Mouse (Mus musculus): ENCODE measurements around the gene Doc2b. TPM values are rescaled to one million over a fixed set of nuclear protein-coding genes. Genes with fewer than 3 reads are reported as not detected.

Gene Doc2b
- polyA plus RNA-seq, 1 experiment from 2014 or later, result 0.23 TPM

GRCm38 (mm10) chr11:75772562-75772961 lies 23.3 kb downstream of the Doc2b start:
- ATAC-seq (ENCODE audit: insufficient read depth, low FRiP score, low TSS enrichment), result no peak
- Histone ChIP-seq H3K4me1 (ENCODE audit: control insufficient read depth, insufficient read depth, low read length) (no peaks in the 10 kb centered on the region), H3K9me3 (ENCODE audit: control insufficient read depth, low read length) (no peaks in the 10 kb centered on the region), H3K27me3 (ENCODE audit: control insufficient read depth, insufficient read depth, low read length) (no peaks in the 10 kb centered on the region), H3K36me3 (ENCODE audit: control insufficient read depth, insufficient read depth, low read length) (no peaks in the 10 kb centered on the region), H3K4me3 (ENCODE audit: low read depth, low read length) (no peak overlapping the region), H3K27ac (ENCODE audit: low read depth, low read length) (no peak overlapping the region), H3K4me2 (ENCODE audit: low read depth) (no peak overlapping the region), H3K9ac (ENCODE audit: low read length) (no peak overlapping the region)
- DNase-seq (ENCODE audit: low spot score), result no peak
- WGBS, result 78% methylated on average over 5 of the region's 5 CpGs

DNA sequence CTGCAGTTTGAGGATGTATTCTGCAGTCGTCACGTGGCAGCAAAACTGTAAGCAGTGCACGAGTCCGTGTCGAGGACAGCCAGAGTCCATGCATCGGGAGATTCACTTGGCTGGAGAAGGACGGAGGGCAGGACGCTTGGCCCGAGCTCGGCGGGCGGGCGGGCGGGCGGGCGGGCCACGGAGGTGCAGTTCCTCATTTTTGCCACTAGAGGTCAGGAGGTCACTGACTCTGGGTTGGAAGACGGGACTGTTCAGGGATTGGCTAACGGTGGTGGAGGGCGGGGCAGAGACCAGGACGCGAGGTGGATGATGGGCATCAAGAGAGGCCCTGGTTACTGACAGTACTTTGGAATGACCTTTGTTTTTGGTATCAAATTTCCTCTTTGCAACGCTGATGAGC lies 26.6 kb downstream of the Doc2b start:
- ATAC-seq (ENCODE audit: insufficient read depth, low FRiP score, low TSS enrichment), result peak; percentile 90
- WGBS, result under 1% methylated on average over 23 of the region's 23 CpGs
- H3K4me3 ChIP-seq (ENCODE audit: low read depth, low read length), result no peak overlapping the region
- H3K36me3 ChIP-seq (ENCODE audit: control insufficient read depth, insufficient read depth, low read length), result peaks cover 7% of the 10 kb centered on the region
- no peaks in the 10 kb centered on the region for H3K9me3 ChIP-seq (ENCODE audit: control insufficient read depth, low read length)
- no peak overlapping the region for H3K27ac ChIP-seq (ENCODE audit: low read depth, low read length)
- H3K9ac ChIP-seq (ENCODE audit: low read length), result no peak overlapping the region
- peak; percentile 80 for DNase-seq (ENCODE audit: low spot score)
- no peaks in the 10 kb centered on the region for H3K4me1 ChIP-seq (ENCODE audit: control insufficient read depth, insufficient read depth, low read length)
- H3K4me2 ChIP-seq (ENCODE audit: low read depth), result peak overlapping the region; percentile 1; the same call in 1 of the 2 replicates
- no peaks in the 10 kb centered on the region for H3K27me3 ChIP-seq (ENCODE audit: control insufficient read depth, insufficient read depth, low read length)

GRCm38 (mm10) chr11:75768091-75768989 lies 27.5 kb downstream of the Doc2b start:
- ATAC-seq (ENCODE audit: insufficient read depth, low FRiP score, low TSS enrichment) (no peak), DNase-seq (ENCODE audit: low spot score) (no peak)
- WGBS, result 65% methylated on average over 6 of the region's 6 CpGs

DNA sequence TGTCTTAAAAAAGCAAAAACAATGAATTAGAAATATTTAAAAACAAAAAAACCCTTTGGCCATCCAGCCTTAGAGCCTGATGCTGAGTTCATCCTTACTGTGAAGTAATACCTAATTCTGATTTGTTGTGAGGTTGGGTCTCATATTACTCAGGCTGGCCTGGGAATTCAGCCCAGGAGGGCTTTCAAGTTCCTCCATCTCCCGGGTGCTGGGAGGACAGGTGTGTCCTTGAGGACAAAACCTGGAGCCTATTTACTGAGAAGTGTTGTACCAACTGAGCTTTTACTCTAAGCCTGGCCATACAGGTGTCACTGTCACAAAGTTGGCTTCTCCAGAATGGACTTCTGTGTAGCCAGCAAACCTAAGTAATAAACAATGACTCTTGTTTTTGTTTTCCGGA lies 28.8 kb downstream of the Doc2b start:
- H3K27ac ChIP-seq (ENCODE audit: low read depth, low read length), result no peak overlapping the region
- H3K36me3 ChIP-seq (ENCODE audit: control insufficient read depth, insufficient read depth, low read length), result peaks cover 7% of the 10 kb centered on the region
- H3K9ac ChIP-seq (ENCODE audit: low read length), result no peak overlapping the region
- H3K4me1 ChIP-seq (ENCODE audit: control insufficient read depth, insufficient read depth, low read length), result no peaks in the 10 kb centered on the region
- no peak overlapping the region for H3K4me2 ChIP-seq (ENCODE audit: low read depth)
- H3K27me3 ChIP-seq (ENCODE audit: control insufficient read depth, insufficient read depth, low read length), result no peaks in the 10 kb centered on the region
- ATAC-seq (ENCODE audit: insufficient read depth, low FRiP score, low TSS enrichment) (no peak), DNase-seq (ENCODE audit: low spot score) (no peak)
- WGBS, result 75% methylated on average over 2 of the region's 2 CpGs
- no peaks in the 10 kb centered on the region for H3K9me3 ChIP-seq (ENCODE audit: control insufficient read depth, low read length)
- no peak overlapping the region for H3K4me3 ChIP-seq (ENCODE audit: low read depth, low read length)

More at GRCm38 (mm10) chr11:75768091-75768989, 27.5 kb downstream of the Doc2b start:
- H3K27me3 ChIP-seq (ENCODE audit: control insufficient read depth, insufficient read depth, low read length), result no peaks in the 10 kb centered on the region
- no peak overlapping the region for H3K27ac ChIP-seq (ENCODE audit: low read depth, low read length)
- no peaks in the 10 kb centered on the region for H3K4me1 ChIP-seq (ENCODE audit: control insufficient read depth, insufficient read depth, low read length)
- no peaks in the 10 kb centered on the region for H3K9me3 ChIP-seq (ENCODE audit: control insufficient read depth, low read length)
- H3K9ac ChIP-seq (ENCODE audit: low read length), result no peak overlapping the region
- H3K36me3 ChIP-seq (ENCODE audit: control insufficient read depth, insufficient read depth, low read length), result peaks cover 7% of the 10 kb centered on the region
- H3K4me3 ChIP-seq (ENCODE audit: low read depth, low read length), result no peak overlapping the region
- no peak overlapping the region for H3K4me2 ChIP-seq (ENCODE audit: low read depth)

DNA sequence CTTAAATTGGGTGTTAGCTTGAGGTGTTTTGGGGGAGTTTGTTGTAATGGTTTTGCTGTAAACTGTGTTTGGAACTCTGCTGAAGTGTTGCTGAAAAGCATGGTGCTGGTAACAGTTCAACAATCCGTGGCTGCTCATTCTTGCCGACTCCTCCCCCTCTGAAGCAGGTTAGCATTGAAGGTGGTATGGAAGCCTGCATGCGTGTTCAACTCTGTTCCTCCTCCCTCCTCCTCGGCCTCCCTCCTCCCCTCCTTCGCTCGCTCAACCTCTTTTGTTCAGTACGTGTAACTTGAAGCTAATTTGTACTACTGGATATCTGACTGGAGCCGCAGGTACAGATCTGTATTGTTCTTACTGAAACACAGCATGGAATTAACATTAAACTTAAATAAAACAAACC lies 30.7 kb downstream of the Doc2b start:
- ATAC-seq (ENCODE audit: insufficient read depth, low FRiP score, low TSS enrichment) (no peak), DNase-seq (ENCODE audit: low spot score) (no peak)
- Histone ChIP-seq H3K4me2 (ENCODE audit: low read depth) (no peak overlapping the region), H3K4me3 (ENCODE audit: low read depth, low read length) (no peak overlapping the region), H3K9ac (ENCODE audit: low read length) (no peak overlapping the region), H3K9me3 (ENCODE audit: control insufficient read depth, low read length) (no peaks in the 10 kb centered on the region), H3K27me3 (ENCODE audit: control insufficient read depth, insufficient read depth, low read length) (no peaks in the 10 kb centered on the region), H3K27ac (ENCODE audit: low read depth, low read length) (no peak overlapping the region), H3K36me3 (ENCODE audit: control insufficient read depth, insufficient read depth, low read length) (peaks cover 7% of the 10 kb centered on the region), H3K4me1 (ENCODE audit: control insufficient read depth, insufficient read depth, low read length) (no peaks in the 10 kb centered on the region)
- WGBS, result 90% methylated on average over 8 of the region's 8 CpGs

DNA sequence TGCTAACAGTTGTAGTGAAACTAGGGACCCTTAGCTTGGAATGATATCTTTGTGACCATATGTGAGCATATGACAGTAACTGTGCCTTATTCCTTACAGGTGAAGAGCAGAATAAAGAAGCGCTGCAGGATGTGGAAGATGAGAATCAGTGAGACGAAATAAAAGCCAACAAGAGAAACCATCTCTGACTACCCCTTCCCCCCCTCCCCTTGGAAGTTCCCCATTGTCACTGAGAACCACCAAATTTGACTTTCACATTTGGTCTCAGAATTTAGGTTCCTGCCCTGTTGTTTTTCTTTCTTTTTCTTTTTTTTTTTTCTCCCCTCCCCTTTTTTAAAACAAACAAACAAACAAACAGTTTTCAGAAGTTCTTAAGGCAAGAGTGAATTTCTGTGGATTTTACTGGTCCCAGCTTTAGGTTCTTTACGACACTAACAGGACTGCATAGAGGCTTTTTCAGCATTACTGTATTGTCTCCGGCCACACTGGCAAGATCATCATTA lies 31.3 kb downstream of the Doc2b start:
- H3K36me3 ChIP-seq (ENCODE audit: control insufficient read depth, insufficient read depth, low read length), result peaks cover 11% of the 10 kb centered on the region
- H3K4me1 ChIP-seq (ENCODE audit: control insufficient read depth, insufficient read depth, low read length), result no peaks in the 10 kb centered on the region
- ATAC-seq (ENCODE audit: insufficient read depth, low FRiP score, low TSS enrichment) (no peak), DNase-seq (ENCODE audit: low spot score) (no peak)
- no peaks in the 10 kb centered on the region for H3K9me3 ChIP-seq (ENCODE audit: control insufficient read depth, low read length)
- no peaks in the 10 kb centered on the region for H3K27me3 ChIP-seq (ENCODE audit: control insufficient read depth, insufficient read depth, low read length)
- H3K9ac ChIP-seq (ENCODE audit: low read length), result no peak overlapping the region
- no peak overlapping the region for H3K27ac ChIP-seq (ENCODE audit: low read depth, low read length)
- 86% methylated on average over 4 of the region's 4 CpGs for WGBS
- no peak overlapping the region for H3K4me3 ChIP-seq (ENCODE audit: low read depth, low read length)
- no peak overlapping the region for H3K4me2 ChIP-seq (ENCODE audit: low read depth)

GRCm38 (mm10) chr11:75762708-75763107 lies 33.1 kb downstream of the Doc2b start:
- no peak for DNase-seq (ENCODE audit: low spot score)
- Histone ChIP-seq H3K4me3 (ENCODE audit: low read depth, low read length) (no peak overlapping the region), H3K27ac (ENCODE audit: low read depth, low read length) (no peak overlapping the region), H3K9me3 (ENCODE audit: control insufficient read depth, low read length) (no peaks in the 10 kb centered on the region), H3K9ac (ENCODE audit: low read length) (no peak overlapping the region), H3K4me1 (ENCODE audit: control insufficient read depth, insufficient read depth, low read length) (no peaks in the 10 kb centered on the region), H3K4me2 (ENCODE audit: low read depth) (no peak overlapping the region), H3K36me3 (ENCODE audit: control insufficient read depth, insufficient read depth, low read length) (peaks cover 14% of the 10 kb centered on the region), H3K27me3 (ENCODE audit: control insufficient read depth, insufficient read depth, low read length) (no peaks in the 10 kb centered on the region)
- ATAC-seq (ENCODE audit: insufficient read depth, low FRiP score, low TSS enrichment), result no peak
- WGBS, result 86% methylated on average over 2 of the region's 2 CpGs

- no peaks in the 10 kb centered on the region for H3K9me3 ChIP-seq (ENCODE audit: control insufficient read depth, low read length)
- no peak overlapping the region for H3K4me3 ChIP-seq (ENCODE audit: low read depth, low read length)
- no peak for ATAC-seq (ENCODE audit: insufficient read depth, low FRiP score, low TSS enrichment)
- WGBS, result 92% methylated on average over 5 of the region's 5 CpGs
- no peak overlapping the region for H3K9ac ChIP-seq (ENCODE audit: low read length)
- no peaks in the 10 kb centered on the region for H3K27me3 ChIP-seq (ENCODE audit: control insufficient read depth, insufficient read depth, low read length)
- H3K36me3 ChIP-seq (ENCODE audit: control insufficient read depth, insufficient read depth, low read length), result peaks cover 21% of the 10 kb centered on the region
- no peak for DNase-seq (ENCODE audit: low spot score)
- H3K4me1 ChIP-seq (ENCODE audit: control insufficient read depth, insufficient read depth, low read length), result no peaks in the 10 kb centered on the region
- no peak overlapping the region for H3K4me2 ChIP-seq (ENCODE audit: low read depth)
- H3K27ac ChIP-seq (ENCODE audit: low read depth, low read length), result no peak overlapping the region
Measured at GRCm38 (mm10) chr11:75760785-75761184, 35.1 kb downstream of the Doc2b start.

DNA sequence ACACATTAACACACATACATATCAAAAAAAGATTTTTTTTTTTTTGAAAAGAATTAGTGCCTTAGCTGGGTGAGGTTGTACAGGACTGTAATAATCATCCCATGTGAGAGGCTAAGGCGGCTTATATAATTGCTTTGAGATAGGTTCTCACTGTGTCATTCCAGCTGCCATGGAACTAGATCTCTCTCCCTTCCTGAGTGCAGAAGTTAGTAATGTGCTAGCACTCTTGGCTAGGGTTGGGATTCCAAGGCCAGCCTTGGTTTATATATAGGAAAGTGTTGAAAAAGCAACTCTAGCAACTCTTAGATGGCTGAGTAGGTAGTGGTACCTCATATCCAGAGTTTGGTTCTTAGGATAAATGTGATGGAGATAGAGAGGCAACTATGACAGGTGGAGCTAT lies 37.3 kb downstream of the Doc2b start:
- no peak overlapping the region for H3K27ac ChIP-seq (ENCODE audit: low read depth, low read length)
- no peak for ATAC-seq (ENCODE audit: insufficient read depth, low FRiP score, low TSS enrichment)
- H3K4me3 ChIP-seq (ENCODE audit: low read depth, low read length), result no peak overlapping the region
- 93% methylated on average over 1 of the region's 1 CpGs for WGBS
- DNase-seq (ENCODE audit: low spot score), result no peak
- H3K4me2 ChIP-seq (ENCODE audit: low read depth), result no peak overlapping the region
- H3K9ac ChIP-seq (ENCODE audit: low read length), result no peak overlapping the region
- H3K36me3 ChIP-seq (ENCODE audit: control insufficient read depth, insufficient read depth, low read length), result peaks cover 20% of the 10 kb centered on the region
- no peaks in the 10 kb centered on the region for H3K9me3 ChIP-seq (ENCODE audit: control insufficient read depth, low read length)
- no peaks in the 10 kb centered on the region for H3K27me3 ChIP-seq (ENCODE audit: control insufficient read depth, insufficient read depth, low read length)
- H3K4me1 ChIP-seq (ENCODE audit: control insufficient read depth, insufficient read depth, low read length), result no peaks in the 10 kb centered on the region
